Mouse (Mus musculus) forebrain, embryonic 14.5 days (tissue): ENCODE data around the gene Ank2. TPM values are rescaled to one million over a fixed set of nuclear protein-coding genes. Genes with fewer than 3 reads are reported as not detected.
"Not testable (repeated sequence)": the region's sequence is repeated elsewhere in the genome, so short reads cannot be mapped to it uniquely, and the experiment has no call there.

Experiments used
- ATAC-seq: fragments of 200-750 bp; cut with Nextera tagmentation; 2 replicates; pipeline ENCODE4 v1.8.0; 2017; ENCODE audit warnings: mild to moderate bottlenecking, moderate library complexity
- DNase-seq: peaks from one replicate; pipeline ENCODE4 v3.0.0-alpha.2; 2015; ENCODE audit warnings: low spot score
- H3K27ac ChIP-seq: fragments of 300-500 bp; sonication (generic); 2 replicates; pipeline ENCODE4 v1.5.1; 2014; ENCODE audit warnings: low read depth, mild to moderate bottlenecking, control low read depth, low read length, moderate library complexity
- H3K27me3 ChIP-seq: fragments of 300-500 bp; sonication (generic); replicated peaks from 2 replicates; pipeline ENCODE4 v1.6.1; 2014; ENCODE audit warnings: low read length, control low read depth, mixed read lengths; ENCODE audit not compliant: control insufficient read depth, insufficient read depth
- H3K36me3 ChIP-seq: fragments of 300-500 bp; sonication (generic); 2 replicates; pipeline ENCODE4 v1.6.1; 2014; ENCODE audit warnings: low read length, control low read depth; ENCODE audit not compliant: control insufficient read depth, insufficient read depth
- H3K4me1 ChIP-seq: fragments of 300-500 bp; sonication (generic); 2 replicates; pipeline ENCODE4 v1.6.1; 2014; ENCODE audit warnings: antibody characterized with exemption, low read length, control low read depth; ENCODE audit not compliant: control insufficient read depth, insufficient read depth
- H3K4me2 ChIP-seq: fragments of 300-500 bp; sonication (generic); 2 replicates; pipeline ENCODE4 v1.6.1; 2014; ENCODE audit warnings: mild to moderate bottlenecking, control low read depth, low read length
- H3K4me3 ChIP-seq: fragments of 300-500 bp; sonication (generic); 2 replicates; pipeline ENCODE4 v1.5.1; 2014; ENCODE audit warnings: low read depth, low read length, control low read depth
- H3K9ac ChIP-seq: fragments of 300-500 bp; sonication (generic); 2 replicates; pipeline ENCODE4 v1.6.1; 2014; ENCODE audit warnings: mild to moderate bottlenecking, low read length, control low read depth, moderate library complexity
- H3K9me3 ChIP-seq: fragments of 300-500 bp; sonication (generic); replicated peaks from 2 replicates; pipeline ENCODE4 v1.6.1; 2016; ENCODE audit warnings: low read length, control low read depth, mixed read lengths; ENCODE audit not compliant: control insufficient read depth
- WGBS: fragments of 180-500 bp; shearing (Covaris S2); extraction: QIAGEN DNeasy Blood & Tissue Kit; methylation state at CpG from one replicate; pipeline ENCODE4 v1.1.7; 2014; 5-methylcytosine and 5-hydroxymethylcytosine counted together
- polyA plus RNA-seq: library from polyadenylated mRNA; unstranded; fragments of >200 nt; fragmentation: Nextera tagmentation; extraction: Ambion mirVana; gene quantifications from 2 replicates; pipeline ENCODE4 v1.2.1, GENCODE M21; 2014

Gene Ank2
- polyA plus RNA-seq, 1 experiment from 2014 or later = 61.8 TPM

DNA sequence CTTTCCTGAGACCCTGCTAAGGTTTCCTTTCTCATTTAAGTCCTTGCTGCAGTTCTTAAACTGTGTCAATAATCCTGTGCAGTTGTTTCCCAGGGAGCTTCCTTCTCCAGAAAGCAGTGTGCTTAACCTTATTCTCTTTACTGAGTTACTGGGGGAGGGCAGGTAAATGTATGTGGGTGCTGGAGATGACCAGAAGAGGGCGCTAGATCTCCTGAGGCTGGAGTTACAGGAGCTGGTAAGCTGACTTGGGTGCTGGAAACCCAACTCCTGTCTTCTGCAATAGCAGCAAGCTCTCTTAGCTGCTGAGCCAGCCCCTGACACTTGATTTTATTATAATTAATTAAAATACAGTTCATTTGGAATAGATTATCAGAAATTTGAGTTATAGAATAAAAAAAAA lies 84.7 kb downstream of the Ank2 start:
- Histone ChIP-seq H3K4me3 (no peak overlapping the region), H3K9ac (no peak overlapping the region), H3K4me2 (no peak overlapping the region), H3K9me3 (no peaks in the 10 kb centered on the region), H3K4me1 (no peaks in the 10 kb centered on the region), H3K27ac (no peak overlapping the region), H3K27me3 (no peaks in the 10 kb centered on the region), H3K36me3 (no peaks in the 10 kb centered on the region)
- DNase-seq = no peak
- WGBS = 46% methylated on average over 1 of the region's 1 CpGs
- no peak for ATAC-seq

DNA sequence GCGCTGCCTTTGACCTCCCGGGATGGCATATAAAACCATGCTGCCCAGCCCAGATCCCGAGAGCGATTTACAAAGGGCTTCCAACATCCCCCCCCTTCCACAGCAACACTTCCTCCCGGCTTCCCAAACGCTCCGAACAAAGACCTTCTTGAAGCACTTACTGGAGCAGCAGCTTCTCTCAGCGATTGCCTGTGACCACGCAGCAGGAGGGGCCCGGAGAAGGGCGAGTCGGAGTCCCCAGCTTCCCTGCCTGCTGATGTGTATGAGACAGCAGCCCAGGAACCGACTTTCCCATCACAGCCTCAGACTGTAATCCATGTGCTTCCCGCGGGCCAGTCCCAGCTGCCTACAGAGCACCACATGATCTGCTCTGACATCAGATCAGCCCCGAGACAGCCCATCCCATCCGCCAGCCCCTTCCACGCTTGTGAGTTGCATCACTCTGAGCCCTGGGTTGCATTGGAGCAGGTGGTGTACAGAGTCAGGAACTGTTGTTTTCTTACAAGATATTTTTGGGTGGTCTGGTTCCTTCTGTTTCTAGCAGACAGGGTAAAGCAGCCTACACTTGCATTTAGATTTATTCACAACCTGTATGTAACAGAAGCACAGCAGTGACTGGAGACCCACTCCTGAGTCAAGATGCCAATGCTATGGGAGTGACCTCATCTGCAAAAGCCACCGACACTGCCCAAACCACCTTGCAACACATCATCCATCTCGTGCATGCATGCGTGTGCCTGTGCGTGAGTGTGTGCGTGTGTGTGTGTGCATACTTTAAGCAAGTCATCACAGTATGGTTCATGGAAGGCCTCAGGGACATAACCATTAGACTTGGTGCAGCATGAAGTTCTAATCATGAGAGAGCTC lies 90.2 kb downstream of the Ank2 start:
- Histone ChIP-seq H3K9me3 (no peaks in the 10 kb centered on the region), H3K4me2 (peak overlapping the region; percentile 70), H3K9ac (peak overlapping the region; percentile 76), H3K27ac (peak overlapping the region; percentile 89), H3K36me3 (no peaks in the 10 kb centered on the region), H3K4me1 (peaks cover 25% of the 10 kb centered on the region), H3K27me3 (no peaks in the 10 kb centered on the region), H3K4me3 (peak overlapping the region; percentile 46)
- DNase-seq (peak; percentile 93), ATAC-seq (peak; percentile 98)
- WGBS = 16% methylated on average over 23 of the region's 23 CpGs

DNA sequence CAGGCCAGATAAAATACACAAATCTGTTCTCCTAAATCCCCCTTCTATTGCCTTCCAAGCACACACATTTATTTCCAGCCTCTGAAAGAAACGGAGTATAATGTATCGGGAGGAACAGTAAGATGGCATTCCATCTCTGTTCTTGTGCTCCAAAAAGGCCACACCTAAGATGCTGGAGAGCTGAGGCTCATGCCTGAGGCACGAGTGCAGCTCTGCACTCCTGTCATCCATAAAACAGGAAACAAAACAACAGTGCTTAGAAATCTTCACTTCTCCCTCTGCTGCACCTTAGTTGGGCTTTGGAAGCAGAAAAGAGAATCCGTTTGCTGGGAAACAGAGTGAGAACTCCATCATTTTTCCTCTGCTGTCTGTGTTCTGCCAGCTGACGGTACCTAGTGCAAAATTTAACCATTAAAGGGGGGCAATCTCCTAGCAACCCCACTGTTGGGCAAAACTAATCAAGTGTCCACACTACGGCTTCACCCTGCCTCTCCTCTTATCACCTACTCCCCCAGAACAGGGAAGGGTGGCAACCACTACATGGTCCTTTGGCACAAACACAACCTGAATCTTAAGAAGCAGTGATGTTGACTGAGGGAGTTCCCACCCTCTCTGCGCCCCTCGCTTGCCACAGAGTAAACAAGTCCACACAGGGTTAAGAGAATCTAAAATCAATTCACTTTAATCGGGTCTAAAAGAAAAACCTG lies 91.1 kb downstream of the Ank2 start:
- Histone ChIP-seq H3K27me3 (no peaks in the 10 kb centered on the region), H3K27ac (peak overlapping the region; percentile 89), H3K4me2 (peak overlapping the region; percentile 70), H3K9ac (peak overlapping the region; percentile 76), H3K36me3 (no peaks in the 10 kb centered on the region), H3K4me3 (peak overlapping the region; percentile 46), H3K4me1 (peaks cover 25% of the 10 kb centered on the region), H3K9me3 (no peaks in the 10 kb centered on the region)
- DNase-seq = peak; percentile 39
- 4% methylated on average over 9 of the region's 9 CpGs for WGBS
- peak; percentile 45 for ATAC-seq

DNA sequence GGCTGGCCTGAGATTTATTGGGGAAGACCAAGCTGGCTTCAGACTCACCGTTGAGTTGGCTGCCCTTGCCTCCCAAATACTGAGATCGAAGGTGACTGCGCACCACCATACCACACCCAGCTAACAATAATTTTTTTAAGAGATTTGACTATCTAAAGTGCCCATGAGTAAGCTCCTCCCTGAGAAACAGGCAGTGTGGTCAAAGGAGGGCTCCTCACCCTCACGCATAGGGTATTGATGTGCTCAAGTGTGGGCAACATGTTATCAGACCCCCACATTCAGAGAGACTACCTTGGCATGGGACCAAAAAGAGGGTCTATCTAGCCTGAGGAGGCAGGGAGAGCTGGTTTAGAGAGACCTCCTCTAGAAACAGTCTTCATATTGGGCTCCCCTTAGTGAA lies 92.3 kb downstream of the Ank2 start:
- no peaks in the 10 kb centered on the region for H3K27me3 ChIP-seq
- no peaks in the 10 kb centered on the region for H3K9me3 ChIP-seq
- H3K36me3 ChIP-seq = no peaks in the 10 kb centered on the region
- DNase-seq = no peak
- H3K4me3 ChIP-seq = peak overlapping the region; percentile 9; the same call in 1 of the 2 replicates
- H3K4me1 ChIP-seq = peaks cover 25% of the 10 kb centered on the region
- WGBS = over 99% methylated on average over 4 of the region's 4 CpGs
- H3K4me2 ChIP-seq = peak overlapping the region; percentile 70
- no peak overlapping the region for H3K27ac ChIP-seq
- no peak for ATAC-seq
- H3K9ac ChIP-seq = 0 out of 2 replicates have a peak overlapping the region, but pooled peaks have one; percentile 21

DNA sequence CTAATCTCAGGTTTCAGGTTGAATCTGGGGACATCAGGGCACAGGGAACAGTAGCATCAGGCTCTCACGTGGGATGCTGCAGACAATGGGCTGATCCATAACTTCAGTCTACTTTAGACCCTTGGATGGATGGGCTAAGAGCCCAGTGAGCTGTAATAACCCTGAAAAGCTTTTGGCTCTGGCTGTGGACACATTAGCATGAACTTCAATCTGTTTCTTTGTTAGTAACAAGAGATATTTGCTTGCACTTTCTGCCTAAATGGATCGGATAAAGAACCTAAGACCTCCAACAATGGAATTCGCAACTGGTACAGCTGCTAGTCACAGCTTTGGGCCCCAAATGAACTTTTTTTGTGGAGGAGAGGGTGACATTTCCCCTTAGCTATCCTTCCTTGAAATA lies 94.8 kb downstream of the Ank2 start:
- DNase-seq (peak; percentile 73), ATAC-seq (no peak)
- Histone ChIP-seq H3K9ac (no peak overlapping the region), H3K4me3 (no peak overlapping the region), H3K27me3 (no peaks in the 10 kb centered on the region), H3K9me3 (no peaks in the 10 kb centered on the region), H3K36me3 (no peaks in the 10 kb centered on the region), H3K4me1 (peaks cover 30% of the 10 kb centered on the region), H3K27ac (no peak overlapping the region), H3K4me2 (peak overlapping the region; percentile 1; the same call in 1 of the 2 replicates)
- 13% methylated on average over 3 of the region's 3 CpGs for WGBS

DNA sequence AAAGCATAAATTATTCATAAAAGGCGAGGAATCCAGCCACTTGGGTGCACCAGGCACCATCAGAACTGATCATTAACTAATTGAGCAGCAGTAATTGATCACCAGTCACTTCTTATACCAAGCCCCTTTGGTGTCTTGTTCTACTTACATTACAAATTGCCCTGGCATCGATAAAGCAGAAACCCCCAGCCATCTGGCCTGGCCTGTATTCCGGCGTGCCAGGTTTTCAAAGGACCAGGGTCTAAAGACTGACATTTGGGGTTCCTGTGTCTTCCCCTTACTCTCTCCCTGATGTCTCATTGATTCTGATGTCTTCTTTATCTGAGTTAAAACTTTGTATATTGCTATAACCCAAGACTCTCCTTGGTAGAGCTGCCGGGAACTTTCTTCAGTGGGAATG lies 98.2 kb downstream of the Ank2 start:
- H3K4me1 ChIP-seq = peaks cover 14% of the 10 kb centered on the region
- 66% methylated on average over 5 of the region's 5 CpGs for WGBS
- ATAC-seq (no peak), DNase-seq (no peak)
- H3K27me3 ChIP-seq = no peaks in the 10 kb centered on the region
- H3K36me3 ChIP-seq = peaks cover 8% of the 10 kb centered on the region; the same call in 1 of the 2 replicates
- H3K9me3 ChIP-seq = no peaks in the 10 kb centered on the region
- no peak overlapping the region for H3K4me3 ChIP-seq
- no peak overlapping the region for H3K27ac ChIP-seq
- no peak overlapping the region for H3K4me2 ChIP-seq
- H3K9ac ChIP-seq = no peak overlapping the region

DNA sequence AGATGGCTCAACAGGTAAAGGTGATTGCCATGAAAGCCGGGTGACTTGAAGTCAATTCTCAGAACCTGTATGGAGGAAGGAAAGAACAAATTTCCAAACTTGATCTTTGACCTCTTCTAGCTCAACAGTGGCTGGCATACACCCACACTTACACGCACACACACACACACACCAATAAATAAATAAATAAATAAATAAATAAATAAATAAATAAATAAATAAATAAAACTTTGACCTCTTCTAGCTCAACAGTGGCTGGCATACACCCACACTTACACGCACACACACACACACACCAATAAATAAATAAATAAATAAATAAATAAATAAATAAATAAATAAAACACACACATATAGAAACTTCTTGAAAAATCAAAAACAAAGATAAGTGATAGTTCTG lies 98.7 kb downstream of the Ank2 start:
- not testable (repeated sequence) for H3K4me3 ChIP-seq, H3K36me3 ChIP-seq, H3K9me3 ChIP-seq, H3K27me3 ChIP-seq, H3K27ac ChIP-seq, H3K4me2 ChIP-seq, ATAC-seq, H3K9ac ChIP-seq, DNase-seq
- H3K4me1 ChIP-seq = peaks cover 13% of the 10 kb centered on the region
- 96% methylated on average over 3 of the region's 3 CpGs for WGBS

DNA sequence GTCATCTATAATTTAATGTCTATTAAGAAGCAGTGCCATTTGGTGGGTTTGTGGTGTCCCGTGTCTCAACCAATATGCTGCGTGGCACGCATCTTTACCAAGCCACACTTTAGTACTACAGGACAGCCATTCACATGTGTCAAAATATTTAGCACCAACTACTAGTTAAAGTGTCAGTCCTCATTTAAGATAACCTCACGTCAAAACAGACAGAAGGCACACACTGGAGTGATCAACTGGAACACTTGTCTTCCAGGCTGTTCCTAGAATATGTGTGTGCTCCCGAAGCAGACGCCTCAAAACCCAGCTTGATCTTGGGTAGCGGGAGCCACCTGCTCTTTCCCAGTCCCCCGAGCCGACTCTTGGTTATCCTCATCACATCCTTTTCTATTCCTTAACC lies 101.4 kb downstream of the Ank2 start:
- no peak overlapping the region for H3K27ac ChIP-seq
- H3K4me1 ChIP-seq = 0 out of 2 replicates have a peak, but pooled peaks cover 5% of the 10 kb centered on the region
- no peak overlapping the region for H3K4me3 ChIP-seq
- H3K9me3 ChIP-seq = no peaks in the 10 kb centered on the region
- no peaks in the 10 kb centered on the region for H3K27me3 ChIP-seq
- DNase-seq = peak; percentile 66
- H3K4me2 ChIP-seq = no peak overlapping the region
- WGBS = 80% methylated on average over 9 of the region's 9 CpGs
- ATAC-seq = peak; percentile 79
- no peak overlapping the region for H3K9ac ChIP-seq
- peaks cover 8% of the 10 kb centered on the region; the same call in 1 of the 2 replicates for H3K36me3 ChIP-seq

DNA sequence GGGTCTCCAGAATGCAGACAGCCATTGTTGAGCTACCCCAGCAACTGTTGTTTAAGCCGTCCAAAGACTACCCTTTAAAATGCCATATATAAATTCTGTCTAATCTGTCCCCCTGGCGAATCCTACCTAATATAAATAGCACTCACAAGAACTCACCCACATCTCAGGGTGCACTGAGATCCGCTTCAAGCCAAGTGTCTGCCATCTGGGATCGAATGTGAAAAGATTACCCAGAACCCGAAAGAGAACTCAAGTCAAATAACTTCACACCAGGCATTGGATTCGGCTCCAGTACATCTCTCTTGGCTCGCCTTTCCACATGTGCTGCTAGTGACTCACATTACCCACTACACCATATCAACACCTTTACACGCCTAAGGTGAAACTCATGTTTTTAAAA lies 103.9 kb downstream of the Ank2 start:
- Histone ChIP-seq H3K9me3 (no peaks in the 10 kb centered on the region), H3K4me2 (no peak overlapping the region), H3K4me3 (no peak overlapping the region), H3K27me3 (no peaks in the 10 kb centered on the region), H3K4me1 (no peaks in the 10 kb centered on the region), H3K9ac (no peak overlapping the region), H3K36me3 (peaks cover 8% of the 10 kb centered on the region; the same call in 1 of the 2 replicates), H3K27ac (no peak overlapping the region)
- no peak for ATAC-seq
- 87% methylated on average over 8 of the region's 8 CpGs for WGBS
- no peak for DNase-seq
